Mouse (Mus musculus) MEL (cell line): ENCODE results near the gene Pde1c. TPM values are rescaled to one million over a fixed set of nuclear protein-coding genes. Genes with fewer than 3 reads are reported as not detected.

Experiments used
- DNase-seq: peaks from one replicate; pipeline ENCODE4 v3.0.0; 2011; ENCODE audit warnings: low read depth, low spot score
- H3K27ac ChIP-seq: 2 replicates; pipeline ENCODE4 v1.5.1; 2012; ENCODE audit warnings: low read depth, mild to moderate bottlenecking, control low read depth, low read length, moderate library complexity; ENCODE audit not compliant: control insufficient read depth
- H3K27me3 ChIP-seq, 2 experiments: fragments of 150-350 bp in 1 of 2; sonication (generic) in 1 of 2; 2 replicates each; pipeline ENCODE4 v1.6.1; 2012; ENCODE audit warnings: low read length in 2 of 2, mild to moderate bottlenecking in 2 of 2, improper control_type of control experiment in 1 of 2, moderate library complexity in 1 of 2; ENCODE audit not compliant: insufficient read depth in 2 of 2, control insufficient read depth in 1 of 2
- H3K36me3 ChIP-seq, 2 experiments: 2 replicates each; pipeline ENCODE4 v1.6.1; 2012 to 2014; ENCODE audit warnings: low read length in 2 of 2, improper control_type of control experiment in 1 of 2, inconsistent platforms in 1 of 2, mild to moderate bottlenecking in 1 of 2; ENCODE audit not compliant: insufficient read depth in 2 of 2, control insufficient read depth in 1 of 2
- H3K4me1 ChIP-seq, 2 experiments: fragments of 150-350 bp in 1 of 2; sonication (generic) in 1 of 2; 2 replicates each; pipeline ENCODE4 v1.6.1; 2012; ENCODE audit warnings: low read length in 2 of 2, improper control_type of control experiment in 1 of 2, mild to moderate bottlenecking in 1 of 2; ENCODE audit not compliant: insufficient read depth in 2 of 2, control insufficient read depth in 1 of 2
- H3K4me3 ChIP-seq, 2 experiments: fragments of 150-350 bp in 1 of 2; sonication (generic) in 1 of 2; 2 replicates each; pipeline ENCODE4 v1.5.1; 2012; ENCODE audit warnings: low read depth in 2 of 2, low read length in 2 of 2, mild to moderate bottlenecking in 2 of 2, moderate library complexity in 2 of 2, control low read depth in 1 of 2, improper control_type of control experiment in 1 of 2; ENCODE audit not compliant: control insufficient read depth in 1 of 2, insufficient read depth in 1 of 2
- H3K79me2 ChIP-seq: 2 replicates; pipeline ENCODE4 v1.6.1; 2012; ENCODE audit warnings: mild to moderate bottlenecking, low read length, moderate library complexity; ENCODE audit not compliant: control insufficient read depth, poor library complexity, insufficient read depth
- H3K9ac ChIP-seq: 2 replicates; pipeline ENCODE4 v1.6.1; 2012; ENCODE audit warnings: low read depth, mild to moderate bottlenecking, control low read depth, low read length, moderate library complexity; ENCODE audit not compliant: control insufficient read depth, poor library complexity, severe bottlenecking
- H3K9me3 ChIP-seq: fragments of 150-350 bp; sonication (generic); replicated peaks from 2 replicates; pipeline ENCODE4 v1.6.1; 2012; ENCODE audit warnings: mild to moderate bottlenecking, low read length, improper control_type of control experiment, moderate library complexity; ENCODE audit not compliant: insufficient read depth
- CTCF ChIP-seq, 3 experiments: IDR thresholded peaks in 2 of 3; conservative IDR thresholded peaks in 1 of 3; 2 replicates each; pipeline ENCODE4 v1.5.1; 2011 to 2012; ENCODE audit warnings: low read length in 3 of 3, low read depth in 2 of 3, mild to moderate bottlenecking in 2 of 3, improper control_type of control experiment in 1 of 3, inconsistent platforms in 1 of 3, mixed read lengths in 1 of 3, moderate library complexity in 1 of 3; ENCODE audit not compliant: control insufficient read depth in 1 of 3, insufficient read depth in 1 of 3, poor library complexity in 1 of 3, severe bottlenecking in 1 of 3
- E2F4 ChIP-seq: IDR thresholded peaks from 2 replicates; pipeline ENCODE4 v1.6.1; 2011; ENCODE audit warnings: low read depth, low read length, improper control_type of control experiment, borderline replicate concordance
- ELF1 ChIP-seq: IDR thresholded peaks from 2 replicates; pipeline ENCODE4 v1.6.1; 2014; ENCODE audit warnings: low read depth, mild to moderate bottlenecking, inconsistent platforms, low read length, improper control_type of control experiment, moderate library complexity
- EP300 ChIP-seq, 2 experiments: IDR thresholded peaks; 2 replicates each; pipeline ENCODE4 v1.6.1; 2011; ENCODE audit warnings: improper control_type of control experiment in 2 of 2, low read length in 2 of 2, low read depth in 1 of 2, mild to moderate bottlenecking in 1 of 2
- GABPA ChIP-seq: IDR thresholded peaks from 2 replicates; pipeline ENCODE4 v1.6.1; 2012; ENCODE audit warnings: low read depth, mild to moderate bottlenecking, inconsistent platforms, low read length, improper control_type of control experiment, moderate library complexity
- GATA1 ChIP-seq: IDR thresholded peaks from 2 replicates; pipeline ENCODE4 v1.6.1; 2011; ENCODE audit warnings: low read depth, low read length, improper control_type of control experiment
- HCFC1 ChIP-seq: IDR thresholded peaks from 2 replicates; pipeline ENCODE4 v1.6.1; 2012; ENCODE audit warnings: low read depth, mild to moderate bottlenecking, inconsistent platforms, low read length, improper control_type of control experiment, moderate library complexity
- KAT2A ChIP-seq: conservative IDR thresholded peaks from 2 replicates; pipeline ENCODE4 v1.6.1; 2012; ENCODE audit warnings: low read depth, low read length, improper control_type of control experiment, inconsistent platforms
- MAFK ChIP-seq: IDR thresholded peaks from 2 replicates; pipeline ENCODE4 v1.6.1; 2011; ENCODE audit warnings: low read depth, mild to moderate bottlenecking, low read length, improper control_type of control experiment, borderline replicate concordance
- MAZ ChIP-seq: IDR thresholded peaks from 2 replicates; pipeline ENCODE4 v1.6.1; 2012; ENCODE audit warnings: low read depth, mild to moderate bottlenecking, inconsistent platforms, low read length, improper control_type of control experiment
- MEF2A ChIP-seq: IDR thresholded peaks from 2 replicates; pipeline ENCODE4 v1.6.1; 2014; ENCODE audit warnings: low read depth, mild to moderate bottlenecking, inconsistent platforms, low read length, improper control_type of control experiment; ENCODE audit not compliant: poor library complexity, insufficient replicate concordance, severe bottlenecking; ENCODE audit errors: extremely low read depth
- MXI1 ChIP-seq: IDR thresholded peaks from 2 replicates; pipeline ENCODE4 v1.6.1; 2011; ENCODE audit warnings: mild to moderate bottlenecking, low read depth, low read length, improper control_type of control experiment
- NELFE ChIP-seq: IDR thresholded peaks from 2 replicates; pipeline ENCODE4 v1.6.1; 2011; ENCODE audit warnings: low read depth, low read length, improper control_type of control experiment
- NRF1 ChIP-seq: IDR thresholded peaks from 2 replicates; pipeline ENCODE4 v1.6.1; 2014; ENCODE audit warnings: low read depth, mild to moderate bottlenecking, inconsistent platforms, low read length, improper control_type of control experiment, moderate library complexity; ENCODE audit not compliant: poor library complexity, insufficient read depth, severe bottlenecking
- POLR2AphosphoS2 ChIP-seq: IDR thresholded peaks from 2 replicates; pipeline ENCODE4 v1.6.1; 2011; ENCODE audit warnings: low read length, improper control_type of control experiment
- RAD21 ChIP-seq: IDR thresholded peaks from 2 replicates; pipeline ENCODE4 v1.6.1; 2011; ENCODE audit warnings: mild to moderate bottlenecking, low read depth, low read length, improper control_type of control experiment
- SIN3A ChIP-seq: IDR thresholded peaks from 2 replicates; pipeline ENCODE4 v1.6.1; 2012; ENCODE audit warnings: low read length, improper control_type of control experiment, inconsistent platforms
- SMC3 ChIP-seq: IDR thresholded peaks from 2 replicates; pipeline ENCODE4 v1.6.1; 2011; ENCODE audit warnings: low read depth, low read length, improper control_type of control experiment
- TAL1 ChIP-seq: IDR thresholded peaks from 2 replicates; pipeline ENCODE4 v1.6.1; 2012; ENCODE audit warnings: mild to moderate bottlenecking, inconsistent platforms, low read length, moderate library complexity, mixed read lengths
- TBP ChIP-seq: IDR thresholded peaks from 2 replicates; pipeline ENCODE4 v1.8.0; 2011; ENCODE audit warnings: low read depth, low read length, improper control_type of control experiment
- TCF12 ChIP-seq: IDR thresholded peaks from 2 replicates; pipeline ENCODE4 v1.6.1; 2014; ENCODE audit warnings: low read depth, mild to moderate bottlenecking, inconsistent platforms, low read length, improper control_type of control experiment, moderate library complexity
- USF2 ChIP-seq, 2 experiments: IDR thresholded peaks; 2 replicates each; pipeline ENCODE4 v1.6.1; 2011 to 2012; ENCODE audit warnings: improper control_type of control experiment in 2 of 2, low read length in 2 of 2, borderline replicate concordance in 1 of 2, inconsistent platforms in 1 of 2, low read depth in 1 of 2, mild to moderate bottlenecking in 1 of 2; ENCODE audit not compliant: insufficient read depth in 1 of 2
- polyA plus RNA-seq, 2 experiments: library from polyadenylated mRNA; stranded (reverse) in 1 of 2; unstranded in 1 of 2; fragments of >175 nt in 1 of 2; fragments of >200 nt in 1 of 2; gene quantifications; 2 replicates each; pipeline versions ENCODE4 v1.2.1 to v1.2.4; 2012; ENCODE audit warnings: low replicate concordance in 2 of 2, low read depth in 1 of 2; ENCODE audit not compliant: insufficient read length in 2 of 2, insufficient read depth in 1 of 2, missing spikeins in 1 of 2
- total RNA-seq: library from RNA; depleted of rRNA; stranded (reverse); fragments of 300-350 nt; gene quantifications from 2 replicates; pipeline ENCODE4 v1.2.3, GENCODE M21; 2012

The Pde1c gene
- total and polyA plus RNA-seq, 3 experiments: not detected

- no peaks in the 10 kb centered on the region for H3K9me3 ChIP-seq
- peak; percentile 9 for DNase-seq
- H3K9ac ChIP-seq: no peak overlapping the region
- H3K36me3 ChIP-seq: no peaks in the 10 kb centered on the region
- H3K79me2 ChIP-seq: no peaks in the 10 kb centered on the region
- H3K27me3 ChIP-seq: no peaks in the 10 kb centered on the region
- H3K27ac ChIP-seq: no peak overlapping the region
- TF ChIP-seq RAD21 (peak; percentile 35), EP300 (IDR thresholded peaks at IDR 0.05; ENCODE audit: low read depth in 1 of 2, low read length in 2 of 2) (no peak), CTCF (IDR thresholded peaks at IDR 0.05 in 2 of 3, conservative IDR thresholded peaks at IDR 0.05 in 1 of 3; ENCODE audit: control insufficient read depth in 1 of 3, insufficient read depth in 1 of 3, low read depth in 2 of 3, low read length in 3 of 3, poor library complexity in 1 of 3, severe bottlenecking in 1 of 3) (peak in 2 of 3 experiments; percentile 23 to 24; a peak in 3 of 6 replicates), GATA1 (no peak), SMC3 (peak; percentile 14; the same call in 1 of the 2 replicates), MXI1 (no peak), TAL1 (no peak), ELF1 (no peak)
- no peak overlapping the region for H3K4me3 ChIP-seq
- no peaks in the 10 kb centered on the region for H3K4me1 ChIP-seq
These were observed 502.1 kb downstream of the Pde1c start for GRCm38 (mm10) chr6:56066632-56067282.

- H3K79me2 ChIP-seq: no peaks in the 10 kb centered on the region
- H3K27ac ChIP-seq: no peak overlapping the region
- DNase-seq: no peak
- H3K9me3 ChIP-seq: no peaks in the 10 kb centered on the region
- TF ChIP-seq SIN3A (no peak), GABPA (no peak), KAT2A (no peak), USF2 (IDR thresholded peaks at IDR 0.05; ENCODE audit: borderline replicate concordance in 1 of 2, insufficient read depth in 1 of 2, low read depth in 1 of 2, low read length in 2 of 2) (no peak), MAFK (no peak), SMC3 (no peak), MAZ (no peak), MEF2A (no peak), TCF12 (no peak), E2F4 (no peak), POLR2AphosphoS2 (no peak), NELFE (no peak), HCFC1 (no peak), CTCF (IDR thresholded peaks at IDR 0.05 in 2 of 3, conservative IDR thresholded peaks at IDR 0.05 in 1 of 3; ENCODE audit: control insufficient read depth in 1 of 3, insufficient read depth in 1 of 3, low read depth in 2 of 3, low read length in 3 of 3, poor library complexity in 1 of 3, severe bottlenecking in 1 of 3) (no peak), TBP (no peak), NRF1 (no peak)
- no peaks in the 10 kb centered on the region for H3K36me3 ChIP-seq
- H3K4me3 ChIP-seq: no peak overlapping the region
- no peaks in the 10 kb centered on the region for H3K4me1 ChIP-seq
- no peak overlapping the region for H3K9ac ChIP-seq
- no peaks in the 10 kb centered on the region for H3K27me3 ChIP-seq
These were observed 505.2 kb downstream of the Pde1c start for GRCm38 (mm10) chr6:56063736-56064135.
